Mouse (Mus musculus) hindlimb bud, embryonic 11.5 days (tissue): ENCODE data around the gene Dcdc2c.

Source experiments
- DNase-seq: peaks from one replicate; pipeline ENCODE4 v3.0.0-alpha.2; 2012; ENCODE audit warnings: low read depth, low spot score; ENCODE audit errors: extremely low spot score

Dcdc2c gene

GRCm38 (mm10) chr12:28460523-28460922, 91.7 kb downstream of the Dcdc2c start:
- DNase-seq = no peak

- DNase-seq = no peak
Measured at GRCm38 (mm10) chr12:28458786-28459185, 93.4 kb downstream of the Dcdc2c start.

GRCm38 (mm10) chr12:28436536-28436935, 115.7 kb downstream of the Dcdc2c start:
- DNase-seq = no peak

GRCm38 (mm10) chr12:28432729-28433067, 119.5 kb downstream of the Dcdc2c start:
- DNase-seq = no peak

- peak; percentile 76 for DNase-seq
Measured at GRCm38 (mm10) chr12:28431832-28432728, 120.1 kb downstream of the Dcdc2c start.

- no peak for DNase-seq
Measured at GRCm38 (mm10) chr12:28429856-28430255, 122.3 kb downstream of the Dcdc2c start.

- DNase-seq = no peak
Measured at GRCm38 (mm10) chr12:28416957-28417356, 135.2 kb downstream of the Dcdc2c start.

GRCm38 (mm10) chr12:28407656-28408405, 144.4 kb downstream of the Dcdc2c start:
- DNase-seq = peak; percentile 67

GRCm38 (mm10) chr12:28402256-28402655, 149.9 kb downstream of the Dcdc2c start:
- no peak for DNase-seq

- DNase-seq = no peak
Measured at GRCm38 (mm10) chr12:28401372-28401771, 150.8 kb downstream of the Dcdc2c start.

GRCm38 (mm10) chr12:28392129-28392528, 160.1 kb downstream of the Dcdc2c start:
- no peak for DNase-seq
